Mouse (Mus musculus) common myeloid progenitor, adult 5-6 weeks (primary cell): ENCODE measurements around the gene Far2. TPM values are rescaled to one million over a fixed set of nuclear protein-coding genes. Genes with fewer than 3 reads are reported as not detected.
A peak's percentile ranks its signal among the peaks of the same experiment; 100 is the strongest.

ENCODE experiments used
- ATAC-seq: replicated peaks from 2 replicates; pipeline ENCODE4 v1.8.0; 2016; ENCODE audit warnings: low read depth, mild to moderate bottlenecking, moderate TSS enrichment, inconsistent platforms; ENCODE audit not compliant: poor library complexity, severe bottlenecking
- total RNA-seq: library from RNA; stranded (forward); fragments of 200-1000, 187-1606 nt; gene quantifications from 2 replicates; pipeline ENCODE4 v1.2.3, GENCODE M21; 2017

Gene Far2
- total RNA-seq, 1 experiment from 2014 or later: 0.91 TPM

DNA sequence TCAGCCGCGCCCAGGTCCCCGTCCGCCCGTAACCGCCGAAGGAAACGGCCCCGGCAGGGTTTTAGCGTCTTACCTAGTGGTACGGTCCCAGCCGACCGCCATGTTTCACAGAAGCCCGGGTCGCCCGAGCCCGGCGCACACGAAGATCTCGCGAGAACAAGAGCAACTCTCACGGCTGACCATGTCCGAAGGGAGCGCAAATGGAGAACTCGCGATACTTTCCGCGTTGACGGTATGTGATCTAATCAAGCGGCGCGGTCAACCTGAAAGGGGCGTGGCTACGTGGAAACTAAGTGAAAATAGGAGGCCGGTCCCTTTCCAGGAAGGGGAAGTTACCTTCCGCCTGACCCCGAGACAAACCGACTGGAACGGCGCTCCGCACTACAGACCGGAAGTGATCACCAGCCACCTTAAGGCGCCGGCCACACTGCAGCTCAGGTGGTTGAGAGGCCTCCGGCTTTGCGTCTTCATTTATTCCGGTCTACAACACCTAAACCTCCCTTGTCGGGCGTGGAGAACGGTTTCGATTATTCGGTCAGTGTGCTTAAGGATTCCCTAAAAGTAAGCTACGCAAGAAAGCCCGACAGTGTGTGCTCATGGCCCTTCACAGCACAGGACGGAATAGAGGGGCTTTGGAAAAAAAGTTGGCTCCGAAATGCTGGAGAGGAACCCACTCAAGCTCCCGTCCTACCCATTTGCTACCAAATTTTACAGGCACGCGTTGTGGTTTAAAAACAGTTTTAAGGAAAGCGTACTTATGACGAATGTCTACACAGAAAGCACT is 165.0 kb downstream of the Far2 start, which contains the start of gene Ergic2:
Ergic2 (minus strand) TSS at position 478 of the 784 bp plus-strand sequence.
- ATAC-seq: peak; percentile 93

DNA sequence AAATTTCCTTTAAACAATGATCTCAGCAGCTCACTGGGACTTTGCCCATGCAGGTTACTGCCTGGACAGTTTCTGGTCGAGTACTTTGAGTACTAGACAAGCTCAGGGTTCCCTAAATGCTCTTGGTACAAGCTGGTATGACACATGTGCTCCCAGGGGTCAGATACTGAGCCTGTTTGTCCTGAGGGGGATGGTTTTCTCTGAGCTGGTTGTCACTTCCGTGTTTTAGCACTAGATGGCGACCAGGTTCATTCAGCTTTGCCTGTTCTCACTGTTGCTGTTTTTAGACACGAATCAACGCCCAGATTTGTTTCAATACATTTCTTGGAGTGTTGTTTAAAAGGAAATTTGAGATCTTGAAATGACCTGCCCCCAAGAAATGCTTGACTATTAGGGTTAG is 167.7 kb downstream of the Far2 start:
- peak; percentile 58 for ATAC-seq

DNA sequence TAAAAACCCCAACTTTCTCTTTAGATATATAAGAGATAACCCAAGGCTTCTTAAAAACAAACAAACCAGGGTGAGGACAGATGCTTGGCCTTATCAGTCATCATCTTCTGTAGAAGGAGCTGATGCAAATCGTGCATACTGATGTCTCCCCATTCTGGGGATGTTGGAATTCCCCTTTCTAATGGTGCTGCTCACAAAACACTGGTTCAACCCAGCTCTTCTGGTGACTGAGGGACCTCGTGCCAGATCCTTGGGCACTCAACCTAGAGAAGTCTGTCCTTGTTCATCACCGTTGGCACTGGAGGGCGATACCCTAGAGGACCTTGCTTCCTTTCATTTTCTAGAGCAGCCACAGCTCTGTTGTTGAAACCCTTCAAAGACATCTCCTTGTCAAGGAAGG is 169.7 kb downstream of the Far2 start:
- no peak for ATAC-seq

DNA sequence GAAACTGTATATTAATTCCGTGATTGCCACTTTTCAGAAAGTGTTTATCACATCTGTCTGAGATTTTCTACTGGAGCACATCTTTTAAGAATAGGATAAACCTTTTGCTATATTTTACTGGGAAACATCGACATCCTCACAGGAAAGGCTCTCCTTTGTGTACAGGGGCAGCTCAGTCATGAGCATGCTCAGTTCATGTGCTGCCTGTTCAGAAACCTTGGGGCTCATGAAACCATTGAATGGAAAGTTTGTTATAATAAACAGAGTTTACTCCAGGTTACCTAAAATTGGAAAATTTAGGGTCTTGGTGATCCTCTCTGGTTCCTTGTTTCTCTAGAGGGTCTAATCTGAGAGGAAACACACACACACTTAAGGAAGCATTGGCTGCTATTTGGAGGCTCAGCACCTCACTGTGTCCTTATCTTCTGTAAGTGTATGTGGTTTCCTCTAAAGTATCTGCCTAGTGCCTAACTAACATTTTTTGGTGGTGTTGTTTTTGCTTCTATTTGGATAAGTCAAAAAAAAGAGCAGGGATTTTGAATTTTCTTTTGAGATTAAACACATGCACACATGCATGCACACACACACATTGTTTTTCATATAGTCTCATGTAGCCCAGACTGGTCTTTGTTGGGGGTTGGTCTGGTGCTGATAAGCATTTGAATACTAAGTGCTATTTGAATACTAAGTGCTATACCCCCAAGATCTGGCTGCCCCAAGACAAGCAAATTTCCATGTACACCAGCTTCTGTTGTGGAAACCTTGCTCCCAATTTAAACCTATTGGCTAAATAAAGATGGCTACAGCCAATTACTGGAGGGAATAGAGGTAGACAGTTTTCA is 171.4 kb downstream of the Far2 start:
- ATAC-seq: peak; percentile 82

DNA sequence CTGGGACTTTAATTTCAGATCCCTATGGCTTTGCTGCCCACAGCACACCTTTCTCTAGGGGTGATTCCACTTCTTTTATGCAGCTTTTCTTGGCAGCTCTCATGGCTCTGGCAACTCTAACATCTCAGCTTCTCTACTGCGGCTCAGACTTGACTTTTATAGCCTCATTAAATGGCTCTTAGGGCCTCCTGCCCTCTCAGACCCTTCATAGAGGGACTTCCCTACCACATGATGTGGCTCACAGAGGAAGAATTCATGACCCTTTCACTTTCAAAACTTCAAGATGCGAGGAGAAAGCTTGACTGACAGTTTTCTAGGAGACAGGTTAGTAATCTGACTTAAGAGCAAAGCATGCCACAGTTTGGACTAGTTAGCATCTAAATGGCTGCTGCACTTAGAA is 175.6 kb downstream of the Far2 start:
- no peak for ATAC-seq

DNA sequence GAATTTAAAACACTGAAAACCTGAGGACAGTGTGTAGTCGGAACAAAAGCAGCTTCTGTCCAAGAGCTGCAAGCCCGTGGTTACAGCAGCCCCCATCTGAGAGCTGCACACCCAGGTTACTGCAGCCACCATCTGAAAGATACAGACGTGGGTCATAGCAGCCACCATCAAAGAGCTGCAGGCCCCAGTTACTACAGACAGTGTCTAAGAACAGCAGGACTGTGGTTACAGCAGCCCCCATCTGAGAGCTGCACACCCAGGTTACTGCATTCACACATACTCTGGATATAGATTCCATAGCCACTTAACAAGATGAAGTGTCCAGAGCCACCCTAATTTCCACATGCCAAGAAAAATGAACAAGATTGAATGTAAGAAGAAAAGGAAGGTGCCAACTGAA is 180.5 kb downstream of the Far2 start:
- ATAC-seq: no peak

Other genes with a start within 250 kb of the Far2 start
- gene Ergic2, start 165.1 kb downstream of the Far2 start, total RNA-seq: 122 and 125 TPM in 2 replicates